Mouse (Mus musculus) neutrophil, adult 5-6 weeks (primary cell): ENCODE data around the gene Slc45a1. TPM values are rescaled to one million over a fixed set of nuclear protein-coding genes. Genes with fewer than 3 reads are reported as not detected.

Experiments used
- ATAC-seq: fragments of 151-379, 151-347 bp; 2 replicates; pipeline ENCODE4 v1.8.0; 2017; ENCODE audit warnings: mild to moderate bottlenecking, moderate TSS enrichment; ENCODE audit not compliant: insufficient number of reproducible peaks, poor library complexity, low FRiP score, severe bottlenecking; ENCODE audit errors: extremely low read depth
- total RNA-seq: library from RNA; stranded (forward); fragments of 200-1000 nt; gene quantifications from 2 replicates; pipeline ENCODE4 v1.2.3, GENCODE M21; 2017

The Slc45a1 gene
- total RNA-seq, 1 experiment from 2014 or later, result not detected

GRCm38 (mm10) chr4:150663192-150663591 is 11.2 kb upstream of the Slc45a1 start:
- no peak for ATAC-seq

GRCm38 (mm10) chr4:150661886-150662285 is 9.9 kb upstream of the Slc45a1 start:
- no peak for ATAC-seq

- no peak for ATAC-seq
These were observed 8.1 kb upstream of the Slc45a1 start for GRCm38 (mm10) chr4:150659926-150660610.

GRCm38 (mm10) chr4:150656504-150656903 is 4.5 kb upstream of the Slc45a1 start:
- ATAC-seq, result no peak

GRCm38 (mm10) chr4:150655989-150656388 is 4.0 kb upstream of the Slc45a1 start:
- ATAC-seq, result peak; percentile 67

GRCm38 (mm10) chr4:150653072-150653599 is 1.2 kb upstream of the Slc45a1 start:
- no peak for ATAC-seq

GRCm38 (mm10) chr4:150649327-150649726 is 2.6 kb downstream of the Slc45a1 start:
- no peak for ATAC-seq

- ATAC-seq, result no peak
These were observed 7.7 kb downstream of the Slc45a1 start for GRCm38 (mm10) chr4:150644299-150644698.

GRCm38 (mm10) chr4:150636635-150637034 is 15.3 kb downstream of the Slc45a1 start:
- no peak for ATAC-seq

GRCm38 (mm10) chr4:150635568-150635967 is 16.4 kb downstream of the Slc45a1 start:
- ATAC-seq, result no peak

- ATAC-seq, result no peak
These were observed 22.7 kb downstream of the Slc45a1 start for GRCm38 (mm10) chr4:150629266-150629665.

- ATAC-seq, result peak; percentile 78
These were observed 25.8 kb downstream of the Slc45a1 start for GRCm38 (mm10) chr4:150625951-150626732.

- peak; percentile 59 for ATAC-seq
These were observed 26.5 kb downstream of the Slc45a1 start for GRCm38 (mm10) chr4:150625425-150625824.

GRCm38 (mm10) chr4:150624933-150625332 is 27.0 kb downstream of the Slc45a1 start:
- ATAC-seq, result no peak

- ATAC-seq, result no peak
These were observed 27.7 kb downstream of the Slc45a1 start for GRCm38 (mm10) chr4:150624214-150624823.

GRCm38 (mm10) chr4:150622641-150623040 is 29.3 kb downstream of the Slc45a1 start:
- ATAC-seq, result no peak

- ATAC-seq, result no peak
These were observed 33.0 kb downstream of the Slc45a1 start for GRCm38 (mm10) chr4:150619011-150619410.

GRCm38 (mm10) chr4:150616841-150617240 is 35.1 kb downstream of the Slc45a1 start:
- ATAC-seq, result no peak

GRCm38 (mm10) chr4:150616029-150616420 is 35.9 kb downstream of the Slc45a1 start:
- ATAC-seq, result no peak
